Mouse (Mus musculus): ENCODE data around the gene Abi3. TPM values are rescaled to one million over a fixed set of nuclear protein-coding genes. Genes with fewer than 3 reads are reported as not detected.

Gene Abi3
- total RNA-seq, 2 experiments from 2014 or later: 13.9 to 15.4 TPM

- no peak for DNase-seq (ENCODE audit: low spot score in 2 of 2)
These were observed 50.5 kb downstream of the Abi3 start for GRCm38 (mm10) chr11:95791787-95792186.

- peak in 1 of 2 experiments; percentile 21 for DNase-seq (ENCODE audit: low spot score in 2 of 2)
These were observed 52.8 kb downstream of the Abi3 start for GRCm38 (mm10) chr11:95789451-95789891.

GRCm38 (mm10) chr11:95786511-95786910, 55.8 kb downstream of the Abi3 start:
- DNase-seq (ENCODE audit: low spot score in 2 of 2): no peak

- no peak for DNase-seq (ENCODE audit: low spot score in 2 of 2)
These were observed 56.6 kb downstream of the Abi3 start for GRCm38 (mm10) chr11:95785675-95786074.

- no peak for DNase-seq (ENCODE audit: low spot score in 2 of 2)
These were observed 58.3 kb downstream of the Abi3 start for GRCm38 (mm10) chr11:95783958-95784357.

- no peak for DNase-seq (ENCODE audit: low spot score in 2 of 2)
These were observed 58.8 kb downstream of the Abi3 start for GRCm38 (mm10) chr11:95783457-95783856.

GRCm38 (mm10) chr11:95781557-95781956, 60.7 kb downstream of the Abi3 start:
- no peak for DNase-seq (ENCODE audit: low spot score in 2 of 2)

- no peak for DNase-seq (ENCODE audit: low spot score in 2 of 2)
These were observed 61.8 kb downstream of the Abi3 start for GRCm38 (mm10) chr11:95780480-95780879.

Other genes with a start within 250 kb of the Abi3 start
- gene Phb, start 175.5 kb downstream of the Abi3 start, total RNA-seq (2021): 100 to 1,000 TPM; 319 to 350 TPM
- 10 to 100 TPM; 31.8 to 40.5 TPM for gene Zfp652, start 129.8 kb downstream of the Abi3 start, total RNA-seq (2021)
- under 1 TPM; 0.46 to 0.51 TPM for gene B130006D01Rik, start 118.9 kb downstream of the Abi3 start, total RNA-seq (2021)
- 100 to 1,000 TPM; 202 to 415 TPM for gene Phospho1, start 18.0 kb downstream of the Abi3 start, total RNA-seq (2021)
- gene Gngt2, start 5.3 kb downstream of the Abi3 start, total RNA-seq (2021): 10 to 100 TPM; 23.9 to 29.2 TPM
- not detected for gene B4galnt2, start 72.4 kb upstream of the Abi3 start, total RNA-seq (2021)
- under 1 TPM; 0.22 to 0.53 TPM for gene Igf2bp1, start 163.5 kb upstream of the Abi3 start, total RNA-seq (2021)
- not detected for gene Gip, start 182.1 kb upstream of the Abi3 start, total RNA-seq (2021)
- gene Snf8, start 192.4 kb upstream of the Abi3 start, total RNA-seq (2021): 10 to 100 TPM; 81.1 to 87.0 TPM
- gene Ube2z, start 222.9 kb upstream of the Abi3 start, total RNA-seq (2021): 10 to 100 TPM; 49.3 to 57.7 TPM
- gene Atp5g1, start 233.2 kb upstream of the Abi3 start, total RNA-seq (2021): 100 to 1,000 TPM; 228 to 281 TPM